Mouse (Mus musculus) heart, embryonic 15.5 days (tissue): ENCODE data around the gene Olfr288. TPM values are rescaled to one million over a fixed set of nuclear protein-coding genes. Genes with fewer than 3 reads are reported as not detected.

Source experiments
- ATAC-seq: fragments of 200-750 bp; cut with Nextera tagmentation; replicated peaks from 2 replicates; pipeline ENCODE4 v1.8.0; 2017; ENCODE audit warnings: low read depth, moderate TSS enrichment; ENCODE audit not compliant: insufficient number of reproducible peaks, insufficient read depth, low FRiP score
- H3K27ac ChIP-seq: fragments of 300-500 bp; sonication (generic); 2 replicates; pipeline ENCODE4 v1.5.1; 2015; ENCODE audit warnings: mild to moderate bottlenecking, inconsistent platforms
- H3K27me3 ChIP-seq: fragments of 300-500 bp; sonication (generic); 2 replicates; pipeline ENCODE4 v1.6.1; 2015; ENCODE audit warnings: inconsistent platforms
- H3K36me3 ChIP-seq: fragments of 300-500 bp; sonication (generic); 2 replicates; pipeline ENCODE4 v1.6.1; 2015; ENCODE audit warnings: mild to moderate bottlenecking, inconsistent platforms
- H3K4me1 ChIP-seq: fragments of 300-500 bp; sonication (generic); replicated peaks from 2 replicates; pipeline ENCODE4 v1.6.1; 2015; ENCODE audit warnings: inconsistent platforms
- H3K4me2 ChIP-seq: fragments of 300-500 bp; sonication (generic); 2 replicates; pipeline ENCODE4 v1.6.1; 2015; ENCODE audit warnings: inconsistent platforms, mild to moderate bottlenecking, moderate library complexity
- H3K4me3 ChIP-seq: fragments of 300-500 bp; sonication (generic); 2 replicates; pipeline ENCODE4 v1.5.1; 2015; ENCODE audit warnings: mild to moderate bottlenecking, inconsistent platforms
- H3K9ac ChIP-seq: fragments of 300-500 bp; sonication (generic); 2 replicates; pipeline ENCODE4 v1.6.1; 2015; ENCODE audit warnings: mild to moderate bottlenecking, inconsistent platforms
- H3K9me3 ChIP-seq: fragments of 300-500 bp; sonication (generic); replicated peaks from 2 replicates; pipeline ENCODE4 v1.6.1; 2016; ENCODE audit warnings: inconsistent platforms
- WGBS: fragments of 180-500 bp; shearing (Covaris S2); methylation state at CpG from one replicate; pipeline ENCODE4 v1.1.7; 2015; ENCODE audit warnings: mixed read lengths; 5-methylcytosine and 5-hydroxymethylcytosine counted together
- polyA plus RNA-seq: library from polyadenylated mRNA; unstranded; fragments of >200 nt; fragmentation: Nextera tagmentation; extraction: Ambion mirVana; gene quantifications from 2 replicates; pipeline ENCODE4 v1.2.1, GENCODE M21; 2015

Olfr288 gene
- polyA plus RNA-seq, 1 experiment from 2014 or later = not detected

DNA sequence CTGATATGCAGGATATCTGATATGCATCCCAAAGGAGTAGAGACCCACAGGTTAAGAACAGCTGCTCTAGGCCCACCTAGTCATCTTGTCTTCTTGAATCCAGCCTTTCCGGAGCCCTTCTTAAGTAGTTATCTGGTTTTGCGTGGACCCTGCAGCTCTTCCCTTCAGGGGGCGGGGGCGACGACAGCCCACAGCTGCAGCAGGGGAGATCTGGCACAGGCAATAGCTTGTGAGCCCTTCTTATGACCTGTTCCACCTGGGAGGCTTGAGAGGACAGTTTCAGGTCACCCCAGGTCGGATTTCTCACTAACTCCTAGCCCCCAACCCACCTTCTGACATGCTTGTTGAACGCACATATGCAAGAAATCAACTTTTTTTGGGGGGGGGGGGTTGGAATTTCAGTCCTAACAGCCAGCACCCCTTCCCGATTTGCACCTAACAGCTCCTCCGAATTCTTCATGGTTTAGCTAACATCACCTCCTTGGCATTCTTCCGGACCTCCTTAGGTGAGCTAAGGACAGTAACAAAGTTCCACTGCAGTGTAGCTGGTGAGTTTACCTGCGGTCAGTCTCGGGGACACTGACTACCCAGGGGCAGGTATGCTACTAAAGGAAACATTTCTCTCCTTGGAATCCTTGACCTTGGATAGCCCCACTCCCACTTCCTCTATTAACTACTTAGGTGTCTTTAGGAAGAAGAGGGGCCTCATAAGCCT is 13.3 kb downstream of the Olfr288 start:
- H3K9ac ChIP-seq = no peak overlapping the region; the same call in 1 of the 2 replicates
- H3K4me3 ChIP-seq = no peak overlapping the region; the same call in 1 of the 2 replicates
- H3K27ac ChIP-seq = peak overlapping the region; percentile 90; the same call in 1 of the 2 replicates
- no peaks in the 10 kb centered on the region for H3K36me3 ChIP-seq
- peak overlapping the region; percentile 70 for H3K4me2 ChIP-seq
- 54% methylated on average over 12 of the region's 12 CpGs for WGBS
- no peaks in the 10 kb centered on the region for H3K9me3 ChIP-seq
- peaks cover 12% of the 10 kb centered on the region for H3K4me1 ChIP-seq
- no peaks in the 10 kb centered on the region; the same call in 1 of the 2 replicates for H3K27me3 ChIP-seq
- ATAC-seq = no peak

DNA sequence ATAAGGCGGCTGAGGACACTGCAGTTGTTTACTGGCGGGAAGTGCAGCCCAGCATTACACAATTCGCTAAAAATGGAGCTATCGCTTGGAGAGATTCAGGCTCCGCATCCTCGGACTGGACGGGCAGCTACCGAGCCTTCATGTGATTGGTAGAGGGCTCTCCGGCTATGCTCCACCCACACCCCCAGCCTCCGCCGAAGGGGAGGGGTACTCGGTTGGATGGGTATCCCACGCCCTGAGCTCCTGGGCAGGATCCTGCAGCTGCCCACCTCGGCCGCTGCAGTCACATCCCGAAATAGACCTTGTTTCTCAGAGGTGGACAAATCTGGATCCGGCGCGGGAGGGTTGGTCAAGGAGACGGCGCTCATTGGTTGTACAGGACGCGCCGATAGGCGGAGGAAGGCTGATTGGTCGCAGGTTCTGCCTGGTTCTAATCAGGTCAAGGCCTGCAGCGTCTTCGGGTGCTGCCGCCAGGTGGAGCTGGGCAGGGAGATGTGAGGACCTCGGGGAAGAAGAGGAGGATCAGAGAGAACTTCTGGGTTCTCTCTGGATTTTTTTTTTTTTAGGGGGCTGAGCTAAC is 14.1 kb downstream of the Olfr288 start:
- Histone ChIP-seq H3K27ac (peak overlapping the region; percentile 90), H3K9ac (peak overlapping the region; percentile 48), H3K27me3 (no peaks in the 10 kb centered on the region; the same call in 1 of the 2 replicates), H3K36me3 (no peaks in the 10 kb centered on the region), H3K4me2 (peak overlapping the region; percentile 70), H3K4me3 (peak overlapping the region; percentile 49), H3K9me3 (no peaks in the 10 kb centered on the region), H3K4me1 (peaks cover 12% of the 10 kb centered on the region)
- WGBS = under 1% methylated on average over 30 of the region's 30 CpGs
- peak; percentile 98 for ATAC-seq

- H3K9ac ChIP-seq = peak overlapping the region; percentile 48
- H3K4me1 ChIP-seq = peaks cover 12% of the 10 kb centered on the region
- no peaks in the 10 kb centered on the region for H3K27me3 ChIP-seq
- 7% methylated on average over 26 of the region's 26 CpGs for WGBS
- H3K4me2 ChIP-seq = peak overlapping the region; percentile 70
- peak overlapping the region; percentile 90 for H3K27ac ChIP-seq
- no peak for ATAC-seq
- no peaks in the 10 kb centered on the region for H3K36me3 ChIP-seq
- peak overlapping the region; percentile 49 for H3K4me3 ChIP-seq
- H3K9me3 ChIP-seq = no peaks in the 10 kb centered on the region
Observed at GRCm38 (mm10) chr15:98180567-98181131, 14.7 kb downstream of the Olfr288 start.

GRCm38 (mm10) chr15:98177320-98177719 is 18.0 kb downstream of the Olfr288 start:
- Histone ChIP-seq H3K9me3 (no peaks in the 10 kb centered on the region), H3K36me3 (no peaks in the 10 kb centered on the region), H3K4me3 (no peak overlapping the region), H3K9ac (no peak overlapping the region), H3K4me1 (peaks cover 12% of the 10 kb centered on the region), H3K27me3 (peaks cover 21% of the 10 kb centered on the region), H3K27ac (no peak overlapping the region), H3K4me2 (no peak overlapping the region)
- ATAC-seq = no peak
- WGBS = 58% methylated on average over 3 of the region's 3 CpGs

GRCm38 (mm10) chr15:98173821-98174220 is 21.5 kb downstream of the Olfr288 start:
- Histone ChIP-seq H3K4me3 (no peak overlapping the region), H3K9me3 (no peaks in the 10 kb centered on the region), H3K4me2 (no peak overlapping the region), H3K27me3 (peaks cover 56% of the 10 kb centered on the region), H3K9ac (no peak overlapping the region), H3K4me1 (no peaks in the 10 kb centered on the region), H3K27ac (no peak overlapping the region), H3K36me3 (no peaks in the 10 kb centered on the region)
- ATAC-seq = no peak
- WGBS = 34% methylated on average over 8 of the region's 8 CpGs

DNA sequence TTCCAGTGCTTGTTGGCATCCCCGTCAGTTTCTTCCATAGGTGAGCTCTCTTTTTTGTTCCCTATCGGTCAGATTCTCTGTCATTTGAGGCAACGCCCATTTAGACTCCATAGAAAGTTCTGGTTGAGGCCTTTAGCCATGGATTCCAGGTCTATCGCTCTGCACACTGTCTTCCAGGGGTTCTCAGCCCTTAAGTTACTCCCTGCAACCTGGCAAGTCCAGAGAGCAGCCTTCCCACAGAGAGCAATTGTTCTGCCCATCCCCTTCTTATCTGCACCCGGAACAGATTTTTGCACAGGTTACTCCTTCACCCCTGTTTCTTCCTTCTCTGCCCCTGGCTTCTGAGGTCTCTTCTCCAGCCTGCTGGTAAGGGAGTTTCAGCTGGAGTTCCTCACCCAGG is 23.2 kb downstream of the Olfr288 start:
- H3K9ac ChIP-seq = no peak overlapping the region
- no peaks in the 10 kb centered on the region for H3K9me3 ChIP-seq
- peaks cover 73% of the 10 kb centered on the region for H3K27me3 ChIP-seq
- no peak for ATAC-seq
- no peak overlapping the region for H3K4me2 ChIP-seq
- H3K36me3 ChIP-seq = no peaks in the 10 kb centered on the region
- no peak overlapping the region for H3K4me3 ChIP-seq
- WGBS = 73% methylated on average over 5 of the region's 5 CpGs
- H3K4me1 ChIP-seq = peaks cover 16% of the 10 kb centered on the region
- no peak overlapping the region for H3K27ac ChIP-seq

DNA sequence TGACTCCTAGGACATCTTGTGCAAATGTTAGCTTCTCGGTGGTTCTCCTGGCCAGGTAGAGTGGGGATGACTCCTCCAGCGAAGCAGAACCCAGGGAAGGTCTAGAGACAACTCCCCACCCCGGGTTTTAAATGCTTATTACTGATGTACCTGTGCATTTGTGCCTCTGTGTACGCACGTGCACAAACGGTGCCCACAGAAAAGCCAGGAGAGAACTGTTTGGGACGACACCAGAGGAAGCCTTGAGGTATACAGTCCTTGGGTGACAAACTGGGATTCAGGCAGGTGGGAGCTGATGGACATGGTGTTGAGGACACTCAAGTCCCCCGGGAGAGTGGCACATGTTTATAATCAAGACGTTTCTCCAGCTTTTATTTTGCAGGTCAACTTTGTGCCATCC is 24.4 kb downstream of the Olfr288 start:
- no peaks in the 10 kb centered on the region for H3K36me3 ChIP-seq
- no peak for ATAC-seq
- H3K27ac ChIP-seq = no peak overlapping the region
- no peak overlapping the region for H3K4me3 ChIP-seq
- no peaks in the 10 kb centered on the region for H3K9me3 ChIP-seq
- 65% methylated on average over 9 of the region's 9 CpGs for WGBS
- no peak overlapping the region for H3K4me2 ChIP-seq
- no peak overlapping the region for H3K9ac ChIP-seq
- H3K27me3 ChIP-seq = peaks cover 84% of the 10 kb centered on the region
- peaks cover 22% of the 10 kb centered on the region for H3K4me1 ChIP-seq

DNA sequence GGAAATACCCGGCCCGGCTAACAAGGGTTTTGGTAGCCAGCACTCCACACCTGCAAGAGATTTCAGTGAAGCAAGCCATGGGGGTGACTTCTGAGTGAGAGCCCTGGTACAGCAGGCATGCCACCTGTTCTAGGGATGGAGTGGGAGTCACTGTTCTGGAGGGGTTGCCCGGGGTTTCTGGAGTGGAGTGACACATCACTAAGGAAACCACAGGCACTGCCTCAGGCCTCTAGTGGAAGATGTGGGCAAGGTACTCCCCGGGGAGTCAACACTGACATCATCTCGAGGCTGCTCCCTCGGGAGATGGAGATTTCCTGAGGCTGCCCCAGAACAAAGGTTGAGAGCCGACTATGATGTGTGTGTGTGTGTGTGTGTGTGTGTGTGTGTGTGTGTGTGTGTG is 25.0 kb downstream of the Olfr288 start:
- WGBS = 41% methylated on average over 7 of the region's 7 CpGs
- Histone ChIP-seq H3K36me3 (no peaks in the 10 kb centered on the region), H3K4me1 (peaks cover 22% of the 10 kb centered on the region), H3K27ac (no peak overlapping the region), H3K9me3 (no peaks in the 10 kb centered on the region), H3K9ac (no peak overlapping the region), H3K4me2 (no peak overlapping the region), H3K27me3 (peaks cover 89% of the 10 kb centered on the region), H3K4me3 (no peak overlapping the region)
- no peak for ATAC-seq

DNA sequence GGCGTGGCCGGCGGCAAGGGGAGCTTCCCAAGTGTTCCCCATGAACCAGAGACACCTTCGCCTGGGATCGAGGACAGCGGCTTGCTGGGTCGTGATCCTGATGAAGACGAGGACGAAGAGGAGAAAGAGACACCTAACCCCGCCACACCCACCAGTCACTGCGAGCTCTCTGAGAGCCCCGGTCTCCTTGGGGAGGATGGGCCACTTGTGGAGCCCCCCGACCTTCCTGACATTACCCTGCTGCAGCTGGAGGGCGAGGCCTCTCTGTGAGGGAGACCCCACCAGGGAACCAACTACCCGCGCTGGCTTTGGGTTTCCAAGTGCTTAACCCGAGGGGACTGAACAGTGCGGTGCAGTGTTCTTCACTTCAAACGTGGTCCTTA is 26.7 kb downstream of the Olfr288 start:
- H3K4me3 ChIP-seq = peak overlapping the region; percentile 56
- no peaks in the 10 kb centered on the region for H3K9me3 ChIP-seq
- peaks cover 22% of the 10 kb centered on the region for H3K4me1 ChIP-seq
- WGBS = 11% methylated on average over 19 of the region's 19 CpGs
- H3K9ac ChIP-seq = no peak overlapping the region
- H3K27me3 ChIP-seq = peaks cover 84% of the 10 kb centered on the region
- no peak for ATAC-seq
- no peaks in the 10 kb centered on the region for H3K36me3 ChIP-seq
- H3K27ac ChIP-seq = no peak overlapping the region
- H3K4me2 ChIP-seq = peak overlapping the region; percentile 92

DNA sequence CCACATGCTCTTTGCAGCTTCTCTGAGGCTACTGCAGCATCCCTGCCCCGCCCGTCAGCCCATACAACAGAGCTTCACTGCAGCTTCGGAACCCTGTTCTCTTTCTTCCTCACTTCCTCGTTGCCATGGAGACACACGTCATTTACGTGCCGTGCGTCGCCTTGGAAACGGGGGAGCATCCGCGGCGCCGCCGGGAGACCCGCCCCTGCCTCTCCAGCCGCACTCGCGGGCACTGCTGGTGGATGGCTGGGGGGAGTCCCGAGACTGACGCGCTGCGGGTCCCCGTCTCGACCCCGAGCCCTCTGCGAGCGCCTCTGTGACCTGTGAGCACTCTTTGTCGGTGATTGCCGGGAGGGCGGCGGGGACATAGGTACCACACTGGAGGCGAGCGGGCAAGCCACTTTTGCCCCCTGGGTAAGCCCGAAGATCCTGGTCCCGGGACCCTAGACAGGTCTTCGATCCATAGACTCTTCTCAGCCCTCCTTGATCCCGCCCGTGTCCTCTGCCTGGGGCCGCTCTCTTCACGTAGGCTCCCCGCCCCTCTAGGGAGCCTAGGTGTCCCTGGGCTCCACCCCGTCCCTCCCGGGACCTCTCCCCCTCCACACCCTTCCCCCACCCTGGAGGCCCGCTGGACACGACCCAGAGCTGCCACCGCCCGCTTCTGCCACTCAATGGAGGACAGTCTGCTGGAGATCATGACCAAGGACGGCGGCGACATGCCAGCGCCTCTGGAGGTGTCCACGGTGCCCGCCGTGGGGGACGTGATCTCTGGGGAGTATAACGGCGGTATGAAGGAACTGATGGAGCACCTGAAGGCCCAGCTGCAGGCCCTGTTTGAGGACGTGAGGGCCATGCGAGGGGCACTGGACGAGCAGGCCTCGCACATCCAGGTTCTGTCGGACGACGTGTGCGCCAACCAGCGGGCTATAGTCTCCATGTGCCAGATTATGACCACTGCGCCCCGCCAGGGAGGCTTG is 27.4 kb downstream of the Olfr288 start:
- Histone ChIP-seq H3K27ac (no peak overlapping the region), H3K4me2 (peak overlapping the region; percentile 92), H3K4me1 (peaks cover 22% of the 10 kb centered on the region), H3K9me3 (no peaks in the 10 kb centered on the region), H3K4me3 (peak overlapping the region; percentile 56), H3K9ac (peak overlapping the region; percentile 43), H3K27me3 (peaks cover 78% of the 10 kb centered on the region), H3K36me3 (no peaks in the 10 kb centered on the region)
- 2% methylated on average over 69 of the region's 69 CpGs for WGBS
- peak; percentile 65 for ATAC-seq
